Mouse (Mus musculus): ENCODE results near the gene Mindy3.

DNA sequence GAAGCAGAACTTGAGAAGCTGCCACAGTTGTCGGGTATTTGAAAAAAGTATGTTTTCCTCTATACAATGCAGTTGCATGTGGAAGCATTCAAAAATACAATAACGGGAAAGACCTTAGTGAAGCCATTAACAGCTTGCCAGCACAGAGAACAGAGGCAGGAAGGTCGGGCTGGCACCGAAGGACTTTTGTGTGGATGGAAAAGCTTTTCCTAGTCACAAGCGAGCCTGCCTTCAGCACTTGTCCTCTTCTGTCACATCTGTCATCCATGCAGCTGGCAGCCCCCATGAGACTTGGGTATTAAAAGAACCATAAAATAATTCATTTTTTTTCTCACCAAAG lies 90.2 kb downstream of the Mindy3 start:
- TF ChIP-seq FLI1 (IDR thresholded peaks at IDR 0.05; ENCODE audit: low read length) = no peak
- no peak for TF ChIP-seq GATA1 (IDR thresholded peaks at IDR 0.05; ENCODE audit: borderline replicate concordance, low read length)

All from megakaryocyte, embryonic 14.5 days (primary cell).